Mouse (Mus musculus): ENCODE results near the gene Ptgs2. TPM values are rescaled to one million over a fixed set of nuclear protein-coding genes. Genes with fewer than 3 reads are reported as not detected.
A peak's percentile ranks its signal among the peaks of the same experiment; 100 is the strongest.

Ptgs2 gene
- total RNA-seq (2014; rRNA removed; ENCODE audit: low replicate concordance) (1.2 and 1.7 TPM in 2 replicates), polyA plus RNA-seq (2015; fragmentation: Nextera tagmentation; extraction: Ambion mirVana) (0.03 and 0.05 TPM in 2 replicates)

- 1% methylated on average over 26 of the region's 26 CpGs for WGBS
- no peak for TF ChIP-seq EP300 (IDR thresholded peaks at IDR 0.05; ENCODE audit: low read depth)
- TF ChIP-seq CTCF (IDR thresholded peaks at IDR 0.05; ENCODE audit: low read depth): no peak
- Histone ChIP-seq H3K4me2 (ENCODE audit: low read depth, low read length) (peak within 1 kb of the TSS; percentile 70), H3K4me1 (ENCODE audit: control insufficient read depth, insufficient read depth) (peaks cover 7% of the 10 kb centered on the region; the same call in 1 of the 2 replicates), H3K9me3 (replicated peaks; ENCODE audit: control insufficient read depth, low read length) (no peaks in the 10 kb centered on the region), H3K36me3 (replicated peaks; ENCODE audit: control insufficient read depth, insufficient read depth, low read length) (no peaks in the 10 kb centered on the region), H3K27ac (ENCODE audit: low read depth) (no peak within 1 kb of the TSS), H3K4me3 (ENCODE audit: low read depth, low read length) (peak within 1 kb of the TSS; percentile 39), H3K27me3 (ENCODE audit: control insufficient read depth, insufficient read depth, low read length) (peaks cover 2% of the 10 kb centered on the region; the same call in 1 of the 2 replicates), H3K9ac (replicated peaks; ENCODE audit: low read depth, low read length) (peak within 1 kb of the TSS; percentile 37; the same call in 1 of the 2 replicates)
- ATAC-seq (ENCODE audit: insufficient read depth, low read depth): peak; percentile 63
- peak; percentile 12 for DNase-seq (ENCODE audit: low spot score)
These were observed at the start of gene Ptgs2 for GRCm38 (mm10) chr1:150099790-150100333. TSS of gene Ptgs2 (plus strand) at chr1:150100031.

- H3K27ac ChIP-seq (ENCODE audit: low read depth): no peak overlapping the region
- ATAC-seq (ENCODE audit: insufficient read depth, low read depth): no peak
- H3K9me3 ChIP-seq (replicated peaks; ENCODE audit: control insufficient read depth, low read length): no peaks in the 10 kb centered on the region
- no peaks in the 10 kb centered on the region for H3K27me3 ChIP-seq (ENCODE audit: control insufficient read depth, insufficient read depth, low read length)
- DNase-seq (ENCODE audit: low spot score): no peak
- H3K36me3 ChIP-seq (replicated peaks; ENCODE audit: control insufficient read depth, insufficient read depth, low read length): no peaks in the 10 kb centered on the region
- no peaks in the 10 kb centered on the region for H3K4me1 ChIP-seq (ENCODE audit: control insufficient read depth, insufficient read depth)
- no peak overlapping the region for H3K9ac ChIP-seq (replicated peaks; ENCODE audit: low read depth, low read length)
- H3K4me3 ChIP-seq (ENCODE audit: low read depth, low read length): no peak overlapping the region
- H3K4me2 ChIP-seq (ENCODE audit: low read depth, low read length): no peak overlapping the region
- WGBS: 63% methylated on average over 1 of the region's 1 CpGs
- TF ChIP-seq EP300 (IDR thresholded peaks at IDR 0.05; ENCODE audit: low read depth): no peak
- TF ChIP-seq CTCF (IDR thresholded peaks at IDR 0.05; ENCODE audit: low read depth): no peak
These were observed 49.6 kb upstream of the Ptgs2 start for GRCm38 (mm10) chr1:150050256-150050655.

GRCm38 (mm10) chr1:150065684-150066083, 34.1 kb upstream of the Ptgs2 start:
- no peaks in the 10 kb centered on the region for H3K4me1 ChIP-seq (ENCODE audit: control insufficient read depth, insufficient read depth)
- H3K9ac ChIP-seq (replicated peaks; ENCODE audit: low read depth, low read length): no peak overlapping the region
- 75% methylated on average over 1 of the region's 1 CpGs for WGBS
- DNase-seq (ENCODE audit: low spot score) (no peak), ATAC-seq (ENCODE audit: insufficient read depth, low read depth) (no peak)
- H3K27ac ChIP-seq (ENCODE audit: low read depth): no peak overlapping the region
- H3K4me2 ChIP-seq (ENCODE audit: low read depth, low read length): no peak overlapping the region
- H3K27me3 ChIP-seq (ENCODE audit: control insufficient read depth, insufficient read depth, low read length): no peaks in the 10 kb centered on the region
- no peaks in the 10 kb centered on the region for H3K36me3 ChIP-seq (replicated peaks; ENCODE audit: control insufficient read depth, insufficient read depth, low read length)
- no peak overlapping the region for H3K4me3 ChIP-seq (ENCODE audit: low read depth, low read length)
- TF ChIP-seq CTCF (IDR thresholded peaks at IDR 0.05; ENCODE audit: low read depth) (no peak), EP300 (IDR thresholded peaks at IDR 0.05; ENCODE audit: low read depth) (no peak)
- no peaks in the 10 kb centered on the region for H3K9me3 ChIP-seq (replicated peaks; ENCODE audit: control insufficient read depth, low read length)

GRCm38 (mm10) chr1:150072880-150073279, 27.0 kb upstream of the Ptgs2 start:
- no peak for ATAC-seq (ENCODE audit: insufficient read depth, low read depth)
- WGBS: 69% methylated on average over 3 of the region's 3 CpGs
- Histone ChIP-seq H3K4me3 (ENCODE audit: low read depth, low read length) (no peak overlapping the region), H3K27me3 (ENCODE audit: control insufficient read depth, insufficient read depth, low read length) (no peaks in the 10 kb centered on the region), H3K36me3 (replicated peaks; ENCODE audit: control insufficient read depth, insufficient read depth, low read length) (no peaks in the 10 kb centered on the region), H3K9me3 (replicated peaks; ENCODE audit: control insufficient read depth, low read length) (no peaks in the 10 kb centered on the region), H3K4me1 (ENCODE audit: control insufficient read depth, insufficient read depth) (no peaks in the 10 kb centered on the region), H3K9ac (replicated peaks; ENCODE audit: low read depth, low read length) (no peak overlapping the region), H3K27ac (ENCODE audit: low read depth) (no peak overlapping the region), H3K4me2 (ENCODE audit: low read depth, low read length) (no peak overlapping the region)
- no peak for DNase-seq (ENCODE audit: low spot score)
- TF ChIP-seq CTCF (IDR thresholded peaks at IDR 0.05; ENCODE audit: low read depth): no peak
- TF ChIP-seq EP300 (IDR thresholded peaks at IDR 0.05; ENCODE audit: low read depth): no peak

GRCm38 (mm10) chr1:150074609-150075008, 25.2 kb upstream of the Ptgs2 start:
- ATAC-seq (ENCODE audit: insufficient read depth, low read depth): no peak
- H3K4me3 ChIP-seq (ENCODE audit: low read depth, low read length): no peak overlapping the region
- 48% methylated on average over 1 of the region's 1 CpGs for WGBS
- no peaks in the 10 kb centered on the region for H3K36me3 ChIP-seq (replicated peaks; ENCODE audit: control insufficient read depth, insufficient read depth, low read length)
- DNase-seq (ENCODE audit: low spot score): no peak
- H3K9ac ChIP-seq (replicated peaks; ENCODE audit: low read depth, low read length): no peak overlapping the region
- no peaks in the 10 kb centered on the region for H3K4me1 ChIP-seq (ENCODE audit: control insufficient read depth, insufficient read depth)
- H3K27me3 ChIP-seq (ENCODE audit: control insufficient read depth, insufficient read depth, low read length): no peaks in the 10 kb centered on the region
- no peak overlapping the region for H3K27ac ChIP-seq (ENCODE audit: low read depth)
- no peak overlapping the region for H3K4me2 ChIP-seq (ENCODE audit: low read depth, low read length)
- no peak for TF ChIP-seq CTCF (IDR thresholded peaks at IDR 0.05; ENCODE audit: low read depth)
- TF ChIP-seq EP300 (IDR thresholded peaks at IDR 0.05; ENCODE audit: low read depth): no peak
- H3K9me3 ChIP-seq (replicated peaks; ENCODE audit: control insufficient read depth, low read length): no peaks in the 10 kb centered on the region
